Mouse (Mus musculus) liver, embryonic 16.5 days (tissue): ENCODE results near the gene Tpst1. TPM values are rescaled to one million over a fixed set of nuclear protein-coding genes. Genes with fewer than 3 reads are reported as not detected.

Experiments
- ATAC-seq: fragments of 200-750 bp; cut with Nextera tagmentation; 2 replicates; pipeline ENCODE4 v1.8.0; 2017; ENCODE audit warnings: low read depth, mild to moderate bottlenecking, moderate number of reproducible peaks, moderate library complexity
- H3K27ac ChIP-seq: fragments of 300-500 bp; sonication (generic); 2 replicates; pipeline ENCODE4 v1.5.1; 2014; ENCODE audit warnings: mild to moderate bottlenecking, low read length
- H3K27me3 ChIP-seq: fragments of 300-500 bp; sonication (generic); 2 replicates; pipeline ENCODE4 v1.6.1; 2014; ENCODE audit warnings: low read depth, low read length, mixed read lengths; ENCODE audit not compliant: control insufficient read depth, insufficient read depth
- H3K36me3 ChIP-seq: fragments of 300-500 bp; sonication (generic); 2 replicates; pipeline ENCODE4 v1.6.1; 2014; ENCODE audit warnings: mild to moderate bottlenecking; ENCODE audit not compliant: control insufficient read depth, insufficient read depth
- H3K4me1 ChIP-seq: fragments of 300-500 bp; sonication (generic); 2 replicates; pipeline ENCODE4 v1.6.1; 2014; ENCODE audit warnings: low read depth, low read length, mixed read lengths; ENCODE audit not compliant: control insufficient read depth
- H3K4me2 ChIP-seq: fragments of 300-500 bp; sonication (generic); 2 replicates; pipeline ENCODE4 v1.6.1; 2014; ENCODE audit warnings: low read depth, low read length, mixed read lengths
- H3K4me3 ChIP-seq: fragments of 300-500 bp; sonication (generic); 2 replicates; pipeline ENCODE4 v1.5.1; 2014; ENCODE audit warnings: low read depth, mild to moderate bottlenecking, low read length
- H3K9ac ChIP-seq: fragments of 300-500 bp; sonication (generic); 2 replicates; pipeline ENCODE4 v1.6.1; 2014; ENCODE audit warnings: low read depth, low read length
- H3K9me3 ChIP-seq: fragments of 300-500 bp; sonication (generic); replicated peaks from 2 replicates; pipeline ENCODE4 v1.6.1; 2016; ENCODE audit warnings: low read length; ENCODE audit not compliant: control insufficient read depth
- WGBS: fragments of 180-500 bp; shearing (Covaris S2); extraction: QIAGEN DNeasy Blood & Tissue Kit; methylation state at CpG from one replicate; pipeline ENCODE4 v1.1.7; 2014; ENCODE audit not compliant: insufficient replicate concordance; 5-methylcytosine and 5-hydroxymethylcytosine counted together
- polyA plus RNA-seq: library from polyadenylated mRNA; unstranded; fragments of >200 nt; fragmentation: Nextera tagmentation; extraction: Ambion mirVana; gene quantifications from 2 replicates; pipeline ENCODE4 v1.2.1, GENCODE M21; 2015

Gene Tpst1
- polyA plus RNA-seq, 1 experiment from 2014 or later, result 20.9 TPM

GRCm38 (mm10) chr5:130089626-130090393 is 16.7 kb downstream of the Tpst1 start:
- Histone ChIP-seq H3K9ac (no peak overlapping the region), H3K4me1 (peaks cover 16% of the 10 kb centered on the region), H3K27me3 (no peaks in the 10 kb centered on the region), H3K4me3 (no peak overlapping the region), H3K27ac (peak overlapping the region; percentile 12; the same call in 1 of the 2 replicates), H3K4me2 (no peak overlapping the region), H3K36me3 (no peaks in the 10 kb centered on the region), H3K9me3 (no peaks in the 10 kb centered on the region)
- peak; percentile 58; the same call in 1 of the 2 replicates for ATAC-seq
- WGBS, result 55% methylated on average over 18 of the region's 18 CpGs

DNA sequence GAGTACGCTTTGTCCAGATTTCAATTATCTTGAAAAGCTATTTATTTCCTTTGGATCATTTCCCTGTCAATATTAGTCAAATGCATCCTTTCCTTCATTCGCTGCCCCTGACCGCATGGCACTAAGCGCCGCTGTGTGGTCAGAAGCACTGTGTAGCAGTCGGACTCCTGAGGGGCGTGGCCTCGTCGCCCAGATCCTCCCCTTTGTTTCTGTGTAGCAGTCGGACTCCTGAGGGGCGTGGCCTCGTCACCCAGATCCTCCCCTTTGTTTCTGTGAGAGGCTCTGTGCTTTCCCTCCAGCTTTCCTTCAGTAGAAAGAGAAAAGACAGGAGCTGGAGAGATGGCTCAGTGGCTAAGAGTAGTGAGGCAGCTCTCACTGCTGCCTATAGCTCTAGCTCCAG is 23.6 kb downstream of the Tpst1 start:
- Histone ChIP-seq H3K27ac (no peak overlapping the region), H3K27me3 (no peaks in the 10 kb centered on the region), H3K9me3 (no peaks in the 10 kb centered on the region), H3K9ac (no peak overlapping the region), H3K4me1 (peaks cover 19% of the 10 kb centered on the region), H3K36me3 (peaks cover 2% of the 10 kb centered on the region), H3K4me3 (no peak overlapping the region), H3K4me2 (no peak overlapping the region)
- WGBS, result 66% methylated on average over 12 of the region's 12 CpGs
- ATAC-seq, result no peak

- Histone ChIP-seq H3K4me3 (peak overlapping the region; percentile 1; the same call in 1 of the 2 replicates), H3K4me2 (peak overlapping the region; percentile 40), H3K9me3 (no peaks in the 10 kb centered on the region), H3K9ac (no peak overlapping the region), H3K4me1 (peaks cover 19% of the 10 kb centered on the region), H3K27me3 (no peaks in the 10 kb centered on the region), H3K36me3 (peaks cover 3% of the 10 kb centered on the region), H3K27ac (no peak overlapping the region; the same call in 1 of the 2 replicates)
- ATAC-seq, result peak; percentile 88
- 44% methylated on average over 2 of the region's 2 CpGs for WGBS
Measured at GRCm38 (mm10) chr5:130097837-130098236, 24.7 kb downstream of the Tpst1 start.

GRCm38 (mm10) chr5:130101724-130102123 is 28.6 kb downstream of the Tpst1 start:
- H3K4me2 ChIP-seq, result no peak overlapping the region
- 87% methylated on average over 17 of the region's 17 CpGs for WGBS

DNA sequence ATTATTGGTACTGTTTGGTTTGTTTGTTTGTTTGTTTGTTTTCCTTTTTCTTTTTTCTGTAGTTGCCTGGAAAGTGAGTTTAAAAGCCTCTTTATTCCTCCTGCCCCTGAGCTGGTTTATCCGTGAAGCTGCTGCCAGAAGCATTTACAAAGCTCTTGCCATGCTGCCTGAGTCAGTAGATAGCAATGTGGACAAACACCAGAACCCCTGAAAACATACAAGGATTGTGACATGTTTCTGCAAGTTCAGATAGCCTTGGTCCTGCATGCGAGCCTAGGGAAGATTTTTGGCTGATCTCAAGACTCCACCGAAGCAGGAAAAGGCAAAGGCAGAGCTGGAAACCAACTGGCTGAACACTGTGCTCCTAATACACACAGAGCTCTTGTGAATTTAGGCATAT is 36.2 kb downstream of the Tpst1 start:
- Histone ChIP-seq H3K4me3 (no peak overlapping the region), H3K27me3 (no peaks in the 10 kb centered on the region), H3K27ac (no peak overlapping the region), H3K4me1 (no peaks in the 10 kb centered on the region), H3K9me3 (no peaks in the 10 kb centered on the region), H3K4me2 (no peak overlapping the region), H3K36me3 (no peaks in the 10 kb centered on the region), H3K9ac (no peak overlapping the region)
- 70% methylated on average over 3 of the region's 3 CpGs for WGBS
- ATAC-seq, result no peak

More at GRCm38 (mm10) chr5:130101724-130102123, 28.6 kb downstream of the Tpst1 start:
- no peaks in the 10 kb centered on the region for H3K27me3 ChIP-seq
- H3K4me1 ChIP-seq, result peaks cover 19% of the 10 kb centered on the region
- H3K27ac ChIP-seq, result no peak overlapping the region
- H3K4me3 ChIP-seq, result no peak overlapping the region
- H3K36me3 ChIP-seq, result peaks cover 3% of the 10 kb centered on the region
- H3K9ac ChIP-seq, result no peak overlapping the region
- no peak for ATAC-seq
- H3K9me3 ChIP-seq, result no peaks in the 10 kb centered on the region

DNA sequence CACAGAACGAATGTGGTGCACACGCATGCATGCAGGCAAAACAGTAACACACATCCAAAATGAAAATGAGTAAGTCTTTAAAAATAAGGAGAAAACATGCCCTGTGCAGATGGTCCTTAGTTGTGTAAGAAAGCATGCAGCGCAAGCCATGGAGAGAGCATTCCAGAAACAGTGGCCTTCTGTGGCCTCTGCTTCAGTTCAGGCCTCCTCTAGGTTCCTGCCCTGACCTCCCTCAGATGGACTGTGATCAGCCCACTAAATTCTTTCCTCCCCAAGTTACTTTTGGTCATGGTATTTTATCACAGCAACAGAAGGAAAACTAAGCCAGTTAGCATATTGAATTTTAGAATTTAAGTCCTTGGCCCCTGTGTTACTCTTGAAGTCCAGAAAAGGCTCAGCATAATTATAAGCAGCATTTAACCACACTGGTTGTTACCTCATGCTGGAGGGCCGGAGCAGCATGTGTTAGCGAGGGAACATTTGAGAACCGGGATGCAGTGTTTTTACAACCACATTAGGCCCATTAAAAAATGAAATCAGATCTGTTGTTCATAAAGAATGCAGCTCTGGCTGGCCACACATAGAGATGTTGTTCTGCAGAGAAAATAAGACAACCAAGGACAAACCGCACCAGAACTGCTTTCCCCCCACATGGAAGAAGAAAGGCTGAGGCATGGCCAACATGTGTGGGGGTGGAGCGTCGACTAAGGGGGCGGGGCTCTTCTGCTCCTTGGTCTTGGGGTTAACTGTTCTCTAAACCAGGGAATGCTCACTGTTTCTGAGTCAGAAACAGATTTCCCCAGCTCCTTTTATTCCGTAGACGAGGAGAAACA is 37.7 kb downstream of the Tpst1 start:
- Histone ChIP-seq H3K9me3 (no peaks in the 10 kb centered on the region), H3K4me1 (no peaks in the 10 kb centered on the region), H3K4me3 (no peak overlapping the region), H3K36me3 (no peaks in the 10 kb centered on the region), H3K4me2 (no peak overlapping the region), H3K27me3 (no peaks in the 10 kb centered on the region), H3K9ac (no peak overlapping the region), H3K27ac (no peak overlapping the region)
- 80% methylated on average over 12 of the region's 12 CpGs for WGBS
- no peak for ATAC-seq

DNA sequence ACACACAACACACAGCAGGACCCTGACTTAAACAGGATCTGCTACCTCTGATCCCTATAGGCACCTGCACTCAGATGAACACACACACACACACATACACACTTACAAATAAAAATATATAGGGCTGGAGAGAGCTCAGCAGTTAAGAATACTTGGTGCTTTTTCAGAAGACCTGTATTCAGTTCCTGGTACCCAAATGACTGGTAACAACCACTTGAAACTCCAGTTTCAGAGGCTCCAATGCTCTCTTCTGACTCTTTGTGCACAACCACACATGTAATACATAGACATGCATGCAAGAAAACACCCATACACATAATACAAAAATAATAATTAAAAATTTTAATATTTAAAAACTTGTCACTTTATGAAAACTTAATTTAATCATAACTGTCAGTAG is 39.5 kb downstream of the Tpst1 start:
- H3K4me1 ChIP-seq, result no peaks in the 10 kb centered on the region
- H3K9me3 ChIP-seq, result no peaks in the 10 kb centered on the region
- H3K27ac ChIP-seq, result no peak overlapping the region
- no peak overlapping the region for H3K4me3 ChIP-seq
- ATAC-seq, result no peak
- H3K36me3 ChIP-seq, result no peaks in the 10 kb centered on the region
- no peak overlapping the region for H3K9ac ChIP-seq
- no peaks in the 10 kb centered on the region for H3K27me3 ChIP-seq
- H3K4me2 ChIP-seq, result no peak overlapping the region

- WGBS, result 72% methylated on average over 12 of the region's 12 CpGs
- Histone ChIP-seq H3K27me3 (no peaks in the 10 kb centered on the region), H3K4me1 (no peaks in the 10 kb centered on the region), H3K4me2 (no peak overlapping the region), H3K27ac (no peak overlapping the region), H3K9ac (no peak overlapping the region), H3K36me3 (no peaks in the 10 kb centered on the region), H3K4me3 (no peak overlapping the region), H3K9me3 (no peaks in the 10 kb centered on the region)
- no peak for ATAC-seq
Measured at GRCm38 (mm10) chr5:130116116-130116515, 43.0 kb downstream of the Tpst1 start.

DNA sequence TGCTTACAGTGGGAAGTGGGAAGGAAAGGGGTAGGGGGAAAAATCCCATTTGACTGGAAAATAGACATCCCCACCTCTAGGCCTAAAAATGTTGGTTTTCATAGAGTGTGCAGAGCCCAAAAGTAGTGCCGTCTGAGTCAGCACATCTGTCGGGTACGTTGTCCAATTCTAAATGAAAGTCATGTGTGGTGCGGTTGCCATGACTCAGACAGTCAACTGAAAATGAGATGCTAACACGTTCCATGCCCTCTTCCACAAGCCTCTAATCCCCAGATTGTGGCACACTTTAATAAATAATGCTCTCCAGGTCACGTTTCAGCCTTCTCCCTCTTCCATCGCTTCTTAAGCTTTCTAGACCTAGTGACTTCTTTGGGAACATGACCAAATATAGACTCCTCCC is 43.7 kb downstream of the Tpst1 start:
- Histone ChIP-seq H3K27ac (no peak overlapping the region), H3K9ac (no peak overlapping the region), H3K36me3 (no peaks in the 10 kb centered on the region), H3K4me2 (no peak overlapping the region), H3K9me3 (no peaks in the 10 kb centered on the region), H3K4me3 (no peak overlapping the region), H3K27me3 (no peaks in the 10 kb centered on the region), H3K4me1 (no peaks in the 10 kb centered on the region)
- 81% methylated on average over 7 of the region's 7 CpGs for WGBS
- no peak for ATAC-seq
